Mouse (Mus musculus): ENCODE results near the gene Avpi1. TPM values are rescaled to one million over a fixed set of nuclear protein-coding genes. Genes with fewer than 3 reads are reported as not detected.

Avpi1 gene
- polyA plus RNA-seq, 1 experiment: 92.7 TPM

DNA sequence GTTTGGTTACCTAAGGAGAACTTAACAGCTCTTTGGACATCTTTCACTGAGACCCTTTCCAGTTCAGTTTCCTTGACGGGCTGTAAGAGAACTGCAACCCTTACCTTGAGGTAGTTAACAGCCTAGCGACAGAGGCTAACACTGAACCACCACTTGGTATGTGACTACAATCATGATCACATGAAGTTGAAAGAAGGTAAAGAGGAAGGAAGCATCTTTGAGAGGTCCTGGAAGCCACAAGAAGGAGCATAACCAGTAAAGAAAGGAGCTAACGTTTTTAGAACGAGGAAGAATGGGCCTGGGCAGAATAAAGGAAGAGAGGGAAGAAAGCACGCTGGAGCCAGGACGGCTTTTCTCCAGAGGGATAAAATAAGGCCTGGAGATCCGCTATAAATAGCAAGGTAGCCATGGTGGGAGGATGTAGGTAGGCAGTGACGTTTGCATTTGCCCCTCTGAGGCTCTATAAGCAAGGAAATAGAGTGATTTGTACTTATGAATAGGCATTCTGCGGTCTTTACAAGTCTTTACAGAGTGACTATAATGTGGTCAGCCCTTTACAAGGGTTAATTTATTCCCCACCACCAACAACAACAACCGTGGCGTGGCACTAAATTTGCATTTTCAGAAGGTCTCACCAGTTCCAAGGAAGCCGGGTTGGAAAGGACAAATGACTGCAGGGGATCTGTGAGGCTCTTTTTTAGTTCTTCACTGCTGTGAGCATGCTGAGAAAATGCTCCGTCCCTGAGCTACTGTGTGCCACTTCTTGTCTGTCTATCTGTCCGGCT is 842 bp upstream of the Avpi1 start:
- Histone ChIP-seq H3K36me3 (ENCODE audit: control insufficient read depth, insufficient read depth) (peaks cover 2% of the 10 kb centered on the region), H3K4me3 (ENCODE audit: insufficient read depth, poor library complexity, severe bottlenecking) (no peak overlapping the region), H3K79me3 (ENCODE audit: low read depth) (peaks cover 16% of the 10 kb centered on the region), H3K79me2 (ENCODE audit: control insufficient read depth, insufficient read depth) (peaks cover 33% of the 10 kb centered on the region), H3K27me3 (ENCODE audit: control insufficient read depth, insufficient read depth, insufficient read length) (no peaks in the 10 kb centered on the region), H3ac (ENCODE audit: control insufficient read depth, insufficient read length, low read depth) (peak overlapping the region; percentile 20)
- TF ChIP-seq FOSL1 (IDR thresholded peaks at IDR 0.05; ENCODE audit: insufficient read depth, low read length, poor library complexity, severe bottlenecking): no peak
- TF ChIP-seq USF1 (IDR thresholded peaks at IDR 0.05; ENCODE audit: low read depth): no peak

DNA sequence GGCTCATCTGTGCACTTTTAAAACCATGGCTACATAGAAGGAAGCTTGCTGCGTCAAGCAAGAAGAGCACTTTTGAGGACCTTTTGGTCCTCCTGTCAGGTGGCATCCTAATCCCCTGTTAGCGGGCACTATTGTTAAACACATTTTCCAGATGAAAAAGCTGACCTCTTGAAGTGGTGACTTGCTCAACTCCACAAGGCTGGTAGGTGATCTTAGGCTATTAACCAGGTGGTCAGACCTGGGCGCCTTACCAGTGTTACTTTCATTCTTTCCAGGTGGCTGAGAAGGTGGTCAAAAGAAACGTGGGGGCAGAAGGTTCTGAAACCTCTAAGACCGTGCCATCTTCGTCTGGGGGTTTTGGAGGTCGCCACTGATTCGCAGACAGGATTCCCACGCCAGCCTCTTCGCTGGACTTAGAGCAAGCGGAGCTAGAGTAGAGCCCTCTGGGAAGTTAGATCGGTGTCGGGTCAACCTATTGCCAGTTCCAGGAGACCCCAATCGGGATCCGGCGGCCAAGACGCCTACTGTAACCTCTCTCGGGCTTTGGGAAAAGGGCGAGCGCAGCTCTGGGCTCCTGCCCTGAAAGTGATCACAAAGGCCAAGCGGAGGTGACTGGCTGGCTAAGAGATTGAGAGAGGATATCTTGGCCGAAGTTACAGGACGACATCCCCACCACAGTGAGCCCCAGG is 663 bp downstream of the Avpi1 start:
- peaks cover 17% of the 10 kb centered on the region for H3K36me3 ChIP-seq (ENCODE audit: control insufficient read depth, insufficient read depth)
- H3K79me2 ChIP-seq (ENCODE audit: control insufficient read depth, insufficient read depth): peaks cover 38% of the 10 kb centered on the region
- TF ChIP-seq FOSL1 (IDR thresholded peaks at IDR 0.05; ENCODE audit: insufficient read depth, low read length, poor library complexity, severe bottlenecking): no peak
- no peak for TF ChIP-seq MYOG (IDR thresholded peaks at IDR 0.05; ENCODE audit: control insufficient read depth, extremely low read depth, insufficient read length)
- TF ChIP-seq MAX (IDR thresholded peaks at IDR 0.05): no peak
- TF ChIP-seq CTCF (IDR thresholded peaks at IDR 0.05; ENCODE audit: control insufficient read depth, insufficient read depth, insufficient read length): no peak
- TF ChIP-seq USF1 (IDR thresholded peaks at IDR 0.05; ENCODE audit: low read depth): no peak
- H3K27me3 ChIP-seq (ENCODE audit: control insufficient read depth, insufficient read depth, insufficient read length): no peaks in the 10 kb centered on the region
- H3ac ChIP-seq (ENCODE audit: control insufficient read depth, insufficient read length, low read depth): peak overlapping the region; percentile 91
- H3K79me3 ChIP-seq (ENCODE audit: low read depth): peaks cover 16% of the 10 kb centered on the region
- H3K4me3 ChIP-seq (ENCODE audit: insufficient read depth, poor library complexity, severe bottlenecking): peak overlapping the region; percentile 65

DNA sequence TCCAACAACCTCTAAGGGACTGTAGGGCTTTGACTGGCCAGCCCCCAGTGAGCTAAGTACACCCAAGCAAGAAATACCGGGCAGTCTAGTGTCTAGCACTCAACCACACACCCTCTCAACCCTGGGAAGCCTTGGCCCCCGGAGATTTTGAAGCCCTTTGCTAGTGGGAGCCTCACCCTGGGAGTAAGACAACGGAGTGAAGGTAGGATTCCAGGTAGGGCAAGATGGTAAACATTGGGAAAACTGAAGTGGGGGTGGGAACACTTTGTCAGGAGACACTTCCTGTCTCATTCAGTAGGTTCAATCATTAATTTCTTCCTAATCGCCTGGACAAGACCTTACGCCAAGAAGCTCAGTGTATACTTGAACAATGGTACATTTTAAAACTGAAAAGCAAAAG is 1.8 kb downstream of the Avpi1 start:
- H3K4me3 ChIP-seq (ENCODE audit: insufficient read depth, poor library complexity, severe bottlenecking): no peak overlapping the region
- peaks cover 29% of the 10 kb centered on the region for H3K36me3 ChIP-seq (ENCODE audit: control insufficient read depth, insufficient read depth)
- H3K79me3 ChIP-seq (ENCODE audit: low read depth): peaks cover 16% of the 10 kb centered on the region
- no peak overlapping the region for H3ac ChIP-seq (ENCODE audit: control insufficient read depth, insufficient read length, low read depth)
- H3K27me3 ChIP-seq (ENCODE audit: control insufficient read depth, insufficient read depth, insufficient read length): no peaks in the 10 kb centered on the region
- peaks cover 38% of the 10 kb centered on the region for H3K79me2 ChIP-seq (ENCODE audit: control insufficient read depth, insufficient read depth)
- TF ChIP-seq MYOG (IDR thresholded peaks at IDR 0.05; ENCODE audit: control insufficient read depth, extremely low read depth, insufficient read length): no peak

- Histone ChIP-seq H3ac (ENCODE audit: control insufficient read depth, insufficient read length, low read depth) (no peak overlapping the region), H3K36me3 (ENCODE audit: control insufficient read depth, insufficient read depth) (peaks cover 37% of the 10 kb centered on the region), H3K4me3 (ENCODE audit: insufficient read depth, poor library complexity, severe bottlenecking) (no peak overlapping the region), H3K79me2 (ENCODE audit: control insufficient read depth, insufficient read depth) (peaks cover 38% of the 10 kb centered on the region), H3K79me3 (ENCODE audit: low read depth) (peaks cover 16% of the 10 kb centered on the region), H3K27me3 (ENCODE audit: control insufficient read depth, insufficient read depth, insufficient read length) (no peaks in the 10 kb centered on the region)
- TF ChIP-seq CEBPB (IDR thresholded peaks at IDR 0.05; ENCODE audit: low read depth) (no peak), CTCF (IDR thresholded peaks at IDR 0.05; ENCODE audit: control insufficient read depth, insufficient read depth, insufficient read length) (no peak), MYOD1 (IDR thresholded peaks at IDR 0.05; ENCODE audit: control insufficient read depth, insufficient read length, low read depth) (no peak), MYOG (IDR thresholded peaks at IDR 0.05; ENCODE audit: control insufficient read depth, extremely low read depth, insufficient read length) (no peak), USF1 (IDR thresholded peaks at IDR 0.05; ENCODE audit: low read depth) (no peak), MAX (IDR thresholded peaks at IDR 0.05) (no peak), FOSL1 (IDR thresholded peaks at IDR 0.05; ENCODE audit: insufficient read depth, low read length, poor library complexity, severe bottlenecking) (no peak)
These were observed 2.6 kb downstream of the Avpi1 start for GRCm38 (mm10) chr19:42126219-42126605.

DNA sequence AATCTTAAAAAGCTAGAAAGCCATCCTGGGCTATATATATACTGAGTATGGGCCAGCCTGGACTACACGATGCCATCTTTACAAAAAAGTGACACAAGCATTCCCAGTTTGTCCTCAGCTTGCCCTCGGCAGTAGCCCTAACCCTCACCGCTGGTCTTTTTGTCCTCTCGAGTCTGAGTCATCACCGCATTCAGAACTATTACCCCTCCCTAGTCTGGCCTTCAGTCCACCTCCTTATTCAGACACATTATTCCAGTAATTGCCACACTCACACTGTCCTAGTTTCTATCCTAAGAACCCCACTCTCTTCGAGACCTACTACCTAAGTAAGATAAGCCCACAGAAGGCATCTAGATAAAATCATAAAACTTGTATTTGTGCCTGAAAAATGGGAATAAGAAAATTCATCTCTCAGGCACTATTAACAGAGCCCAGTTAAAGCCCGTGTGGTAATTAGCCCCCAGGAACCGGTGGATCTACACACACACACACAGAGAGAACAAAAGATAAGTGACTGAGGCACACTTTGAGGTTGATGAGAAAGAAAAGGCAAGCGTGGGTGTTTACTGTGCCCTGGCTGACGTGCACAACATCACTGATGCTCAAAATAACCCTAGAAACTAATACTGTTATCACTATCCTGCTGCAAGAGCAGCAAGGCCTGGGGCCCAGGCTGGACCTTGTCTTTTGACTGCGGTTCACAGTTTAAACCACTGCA is 3.2 kb downstream of the Avpi1 start:
- TF ChIP-seq CEBPB (IDR thresholded peaks at IDR 0.05; ENCODE audit: low read depth) (no peak), USF1 (IDR thresholded peaks at IDR 0.05; ENCODE audit: low read depth) (no peak), MAX (IDR thresholded peaks at IDR 0.05) (no peak), FOSL1 (IDR thresholded peaks at IDR 0.05; ENCODE audit: insufficient read depth, low read length, poor library complexity, severe bottlenecking) (no peak), CTCF (IDR thresholded peaks at IDR 0.05; ENCODE audit: control insufficient read depth, insufficient read depth, insufficient read length) (no peak)
- H3ac ChIP-seq (ENCODE audit: control insufficient read depth, insufficient read length, low read depth): no peak overlapping the region
- peaks cover 16% of the 10 kb centered on the region for H3K79me3 ChIP-seq (ENCODE audit: low read depth)
- H3K36me3 ChIP-seq (ENCODE audit: control insufficient read depth, insufficient read depth): peaks cover 42% of the 10 kb centered on the region
- peaks cover 38% of the 10 kb centered on the region for H3K79me2 ChIP-seq (ENCODE audit: control insufficient read depth, insufficient read depth)
- H3K4me3 ChIP-seq (ENCODE audit: insufficient read depth, poor library complexity, severe bottlenecking): no peak overlapping the region
- H3K27me3 ChIP-seq (ENCODE audit: control insufficient read depth, insufficient read depth, insufficient read length): no peaks in the 10 kb centered on the region

GRCm38 (mm10) chr19:42124684-42125083 is 4.2 kb downstream of the Avpi1 start:
- Histone ChIP-seq H3K79me3 (ENCODE audit: low read depth) (peaks cover 16% of the 10 kb centered on the region), H3K27me3 (ENCODE audit: control insufficient read depth, insufficient read depth, insufficient read length) (no peaks in the 10 kb centered on the region), H3ac (ENCODE audit: control insufficient read depth, insufficient read length, low read depth) (no peak overlapping the region), H3K36me3 (ENCODE audit: control insufficient read depth, insufficient read depth) (peaks cover 48% of the 10 kb centered on the region), H3K4me3 (ENCODE audit: insufficient read depth, poor library complexity, severe bottlenecking) (no peak overlapping the region), H3K79me2 (ENCODE audit: control insufficient read depth, insufficient read depth) (peaks cover 38% of the 10 kb centered on the region)
- no peak for TF ChIP-seq CTCF (IDR thresholded peaks at IDR 0.05; ENCODE audit: control insufficient read depth, insufficient read depth, insufficient read length)
- no peak for TF ChIP-seq USF1 (IDR thresholded peaks at IDR 0.05; ENCODE audit: low read depth)
- TF ChIP-seq MYOD1 (IDR thresholded peaks at IDR 0.05; ENCODE audit: control insufficient read depth, insufficient read length, low read depth): no peak
- no peak for TF ChIP-seq CEBPB (IDR thresholded peaks at IDR 0.05; ENCODE audit: low read depth)
- no peak for TF ChIP-seq MAX (IDR thresholded peaks at IDR 0.05)
- no peak for TF ChIP-seq MYOG (IDR thresholded peaks at IDR 0.05; ENCODE audit: control insufficient read depth, extremely low read depth, insufficient read length)
- no peak for TF ChIP-seq FOSL1 (IDR thresholded peaks at IDR 0.05; ENCODE audit: insufficient read depth, low read length, poor library complexity, severe bottlenecking)

All from C2C12 (cell line).